Mouse (Mus musculus): ENCODE measurements around the gene Spp2. TPM values are rescaled to one million over a fixed set of nuclear protein-coding genes. Genes with fewer than 3 reads are reported as not detected.

Spp2 gene
- polyA plus RNA-seq, 1 experiment from 2014 or later: 0.56 TPM

GRCm38 (mm10) chr1:88431262-88431661 is 24.5 kb downstream of the Spp2 start:
- Histone ChIP-seq H3K9me3 (replicated peaks; ENCODE audit: control insufficient read depth, low read length) (no peaks in the 10 kb centered on the region), H3K4me3 (ENCODE audit: low read length) (no peak overlapping the region), H3K9ac (ENCODE audit: low read length) (no peak overlapping the region), H3K27ac (ENCODE audit: low read length) (no peak overlapping the region), H3K4me2 (ENCODE audit: low read depth, low read length) (no peak overlapping the region), H3K36me3 (ENCODE audit: control insufficient read depth, insufficient read depth) (no peaks in the 10 kb centered on the region), H3K27me3 (ENCODE audit: control insufficient read depth, insufficient read depth, low read length) (no peaks in the 10 kb centered on the region), H3K4me1 (ENCODE audit: control insufficient read depth, insufficient read depth, low read length) (no peaks in the 10 kb centered on the region)
- ATAC-seq (replicated peaks; ENCODE audit: extremely low read depth, insufficient read depth, low FRiP score): no peak
- 75% methylated on average over 4 of the region's 4 CpGs for WGBS

DNA sequence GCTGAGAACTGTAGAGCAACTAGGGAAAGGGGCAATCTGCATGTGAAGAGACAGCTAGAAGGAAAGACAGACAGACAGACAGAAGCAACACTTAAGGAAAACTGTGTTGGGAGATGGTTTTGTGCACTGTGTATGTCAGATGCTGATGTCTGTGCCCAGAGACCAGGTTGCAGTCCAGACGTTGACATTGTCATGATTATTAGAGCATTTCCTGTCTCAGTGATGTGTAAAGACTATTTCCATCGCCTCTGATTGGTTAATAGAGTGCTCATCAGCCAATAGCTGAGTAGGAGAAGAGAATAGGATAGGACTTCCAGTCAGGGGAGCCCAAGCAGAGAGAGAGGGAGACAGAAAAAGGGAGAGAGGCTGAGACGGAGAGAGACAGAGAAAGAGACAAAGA is 25.8 kb downstream of the Spp2 start:
- H3K36me3 ChIP-seq (ENCODE audit: control insufficient read depth, insufficient read depth): no peaks in the 10 kb centered on the region
- 53% methylated on average over 3 of the region's 3 CpGs for WGBS
- no peak for ATAC-seq (replicated peaks; ENCODE audit: extremely low read depth, insufficient read depth, low FRiP score)
- H3K4me2 ChIP-seq (ENCODE audit: low read depth, low read length): no peak overlapping the region
- H3K4me1 ChIP-seq (ENCODE audit: control insufficient read depth, insufficient read depth, low read length): no peaks in the 10 kb centered on the region
- no peak overlapping the region for H3K27ac ChIP-seq (ENCODE audit: low read length)
- H3K4me3 ChIP-seq (ENCODE audit: low read length): no peak overlapping the region
- H3K9ac ChIP-seq (ENCODE audit: low read length): no peak overlapping the region
- no peaks in the 10 kb centered on the region for H3K9me3 ChIP-seq (replicated peaks; ENCODE audit: control insufficient read depth, low read length)
- H3K27me3 ChIP-seq (ENCODE audit: control insufficient read depth, insufficient read depth, low read length): no peaks in the 10 kb centered on the region

GRCm38 (mm10) chr1:88433096-88433883 is 26.5 kb downstream of the Spp2 start:
- ATAC-seq (replicated peaks; ENCODE audit: extremely low read depth, insufficient read depth, low FRiP score): no peak
- no peak overlapping the region for H3K4me3 ChIP-seq (ENCODE audit: low read length)

DNA sequence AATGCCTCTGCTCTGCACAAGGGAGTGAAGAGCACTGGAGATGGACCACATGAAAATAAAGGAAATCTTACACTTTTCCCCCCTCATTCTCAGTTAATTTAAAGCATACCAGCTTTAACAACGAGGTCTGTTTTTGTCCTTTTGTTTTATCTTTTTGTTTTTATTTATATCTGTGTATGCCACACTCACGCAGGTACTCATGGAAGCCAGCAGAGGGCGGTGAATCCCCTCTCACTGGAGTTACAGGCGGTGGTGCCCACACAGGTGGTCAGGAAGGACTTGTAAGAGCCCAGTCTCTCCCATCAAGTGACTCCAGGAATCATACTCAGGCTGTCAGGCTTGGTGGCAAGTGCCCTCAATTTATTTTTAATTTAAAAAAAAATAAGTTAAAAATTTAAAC is 27.3 kb downstream of the Spp2 start:
- Histone ChIP-seq H3K9me3 (replicated peaks; ENCODE audit: control insufficient read depth, low read length) (no peaks in the 10 kb centered on the region), H3K9ac (ENCODE audit: low read length) (no peak overlapping the region), H3K27ac (ENCODE audit: low read length) (no peak overlapping the region), H3K27me3 (ENCODE audit: control insufficient read depth, insufficient read depth, low read length) (no peaks in the 10 kb centered on the region), H3K4me1 (ENCODE audit: control insufficient read depth, insufficient read depth, low read length) (no peaks in the 10 kb centered on the region), H3K4me3 (ENCODE audit: low read length) (no peak overlapping the region), H3K36me3 (ENCODE audit: control insufficient read depth, insufficient read depth) (no peaks in the 10 kb centered on the region), H3K4me2 (ENCODE audit: low read depth, low read length) (no peak overlapping the region)
- WGBS: 68% methylated on average over 4 of the region's 4 CpGs
- ATAC-seq (replicated peaks; ENCODE audit: extremely low read depth, insufficient read depth, low FRiP score): no peak

More at GRCm38 (mm10) chr1:88433096-88433883, 26.5 kb downstream of the Spp2 start:
- Histone ChIP-seq H3K4me1 (ENCODE audit: control insufficient read depth, insufficient read depth, low read length) (no peaks in the 10 kb centered on the region), H3K9ac (ENCODE audit: low read length) (no peak overlapping the region), H3K27me3 (ENCODE audit: control insufficient read depth, insufficient read depth, low read length) (no peaks in the 10 kb centered on the region), H3K27ac (ENCODE audit: low read length) (no peak overlapping the region), H3K4me2 (ENCODE audit: low read depth, low read length) (no peak overlapping the region), H3K36me3 (ENCODE audit: control insufficient read depth, insufficient read depth) (no peaks in the 10 kb centered on the region), H3K9me3 (replicated peaks; ENCODE audit: control insufficient read depth, low read length) (no peaks in the 10 kb centered on the region)
- 63% methylated on average over 6 of the region's 6 CpGs for WGBS

DNA sequence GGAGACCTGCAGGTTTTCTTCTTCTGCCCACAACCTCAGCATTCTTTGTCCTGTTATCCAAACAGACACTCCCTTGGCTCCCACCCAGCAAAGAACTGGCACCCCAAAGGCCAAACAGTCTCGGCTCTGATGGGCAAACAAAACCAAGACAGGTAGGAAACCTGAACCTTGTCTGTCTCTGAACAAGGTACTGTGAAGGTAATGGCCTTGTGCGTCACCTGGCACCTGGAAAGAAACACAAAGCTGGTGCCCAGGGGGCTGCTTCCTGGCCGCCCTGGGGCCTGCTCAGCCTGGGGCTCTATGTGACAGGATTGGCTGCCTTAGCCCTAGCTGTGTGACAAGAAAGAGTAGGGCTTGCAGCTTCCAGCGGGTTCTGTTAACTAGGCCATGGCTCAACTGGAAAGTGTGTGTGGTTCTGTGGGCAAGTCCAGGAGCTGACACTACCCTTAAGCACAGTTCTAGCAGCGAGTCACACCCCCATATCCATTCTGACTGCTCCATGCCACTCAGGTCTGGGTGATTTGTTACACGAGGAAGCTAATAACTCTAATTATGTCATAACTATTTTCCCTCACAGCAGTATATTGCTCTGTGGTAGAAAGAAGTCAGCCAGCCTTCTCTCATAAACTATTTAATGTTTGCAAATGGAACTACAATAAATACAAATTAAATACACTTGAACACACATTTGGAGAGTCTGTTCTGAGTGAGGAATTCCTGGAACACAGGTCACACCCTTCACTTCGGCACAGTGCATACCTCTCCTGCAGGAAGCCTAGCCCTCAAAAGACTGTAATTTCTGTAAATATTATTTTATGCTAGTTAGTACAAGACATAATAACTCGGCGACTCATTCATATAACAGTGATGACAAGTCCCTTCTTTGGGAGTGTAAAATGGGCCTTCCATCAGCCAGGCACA is 30.7 kb downstream of the Spp2 start:
- no peak overlapping the region for H3K4me3 ChIP-seq (ENCODE audit: low read length)
- ATAC-seq (replicated peaks; ENCODE audit: extremely low read depth, insufficient read depth, low FRiP score): no peak
- peak overlapping the region; percentile 53; the same call in 1 of the 2 replicates for H3K27ac ChIP-seq (ENCODE audit: low read length)
- no peaks in the 10 kb centered on the region for H3K4me1 ChIP-seq (ENCODE audit: control insufficient read depth, insufficient read depth, low read length)
- 66% methylated on average over 9 of the region's 9 CpGs for WGBS
- H3K36me3 ChIP-seq (ENCODE audit: control insufficient read depth, insufficient read depth): no peaks in the 10 kb centered on the region
- no peak overlapping the region for H3K9ac ChIP-seq (ENCODE audit: low read length)
- H3K4me2 ChIP-seq (ENCODE audit: low read depth, low read length): no peak overlapping the region
- no peaks in the 10 kb centered on the region for H3K27me3 ChIP-seq (ENCODE audit: control insufficient read depth, insufficient read depth, low read length)
- no peaks in the 10 kb centered on the region for H3K9me3 ChIP-seq (replicated peaks; ENCODE audit: control insufficient read depth, low read length)

- H3K4me2 ChIP-seq (ENCODE audit: low read depth, low read length): no peak overlapping the region
- H3K27ac ChIP-seq (ENCODE audit: low read length): no peak overlapping the region
These were observed 36.6 kb downstream of the Spp2 start for GRCm38 (mm10) chr1:88443383-88443782.

DNA sequence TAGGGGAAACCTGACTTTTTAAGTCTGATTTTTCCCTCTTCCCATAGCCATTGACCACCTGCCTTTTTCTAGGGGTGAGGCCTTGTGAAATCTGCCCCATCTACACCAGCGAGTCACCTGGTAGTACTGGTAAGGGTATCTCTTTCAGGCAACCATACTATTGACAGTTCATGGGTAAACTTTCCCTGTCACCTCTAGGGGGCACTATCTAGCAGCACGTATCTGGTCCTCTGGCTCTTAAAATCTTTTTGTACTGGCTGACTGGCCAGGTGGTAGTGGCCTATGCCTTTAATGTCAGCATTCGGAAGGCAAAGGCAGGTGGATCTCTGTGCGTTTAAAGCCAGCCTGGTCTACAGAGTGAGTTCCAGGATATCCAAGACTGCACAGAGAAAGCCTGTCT is 38.6 kb downstream of the Spp2 start:
- no peak overlapping the region for H3K9ac ChIP-seq (ENCODE audit: low read length)
- no peaks in the 10 kb centered on the region for H3K36me3 ChIP-seq (ENCODE audit: control insufficient read depth, insufficient read depth)
- H3K9me3 ChIP-seq (replicated peaks; ENCODE audit: control insufficient read depth, low read length): no peaks in the 10 kb centered on the region
- H3K27ac ChIP-seq (ENCODE audit: low read length): no peak overlapping the region
- ATAC-seq (replicated peaks; ENCODE audit: extremely low read depth, insufficient read depth, low FRiP score): no peak
- H3K4me3 ChIP-seq (ENCODE audit: low read length): no peak overlapping the region
- no peak overlapping the region for H3K4me2 ChIP-seq (ENCODE audit: low read depth, low read length)
- no peaks in the 10 kb centered on the region for H3K27me3 ChIP-seq (ENCODE audit: control insufficient read depth, insufficient read depth, low read length)
- no peaks in the 10 kb centered on the region for H3K4me1 ChIP-seq (ENCODE audit: control insufficient read depth, insufficient read depth, low read length)
- WGBS: 76% methylated on average over 4 of the region's 4 CpGs

More at GRCm38 (mm10) chr1:88443383-88443782, 36.6 kb downstream of the Spp2 start:
- H3K9me3 ChIP-seq (replicated peaks; ENCODE audit: control insufficient read depth, low read length): no peaks in the 10 kb centered on the region
- no peaks in the 10 kb centered on the region for H3K36me3 ChIP-seq (ENCODE audit: control insufficient read depth, insufficient read depth)
- H3K4me1 ChIP-seq (ENCODE audit: control insufficient read depth, insufficient read depth, low read length): no peaks in the 10 kb centered on the region
- no peak for ATAC-seq (replicated peaks; ENCODE audit: extremely low read depth, insufficient read depth, low FRiP score)
- H3K9ac ChIP-seq (ENCODE audit: low read length): no peak overlapping the region
- H3K27me3 ChIP-seq (ENCODE audit: control insufficient read depth, insufficient read depth, low read length): no peaks in the 10 kb centered on the region
- 70% methylated on average over 4 of the region's 4 CpGs for WGBS
- no peak overlapping the region for H3K4me3 ChIP-seq (ENCODE audit: low read length)

DNA sequence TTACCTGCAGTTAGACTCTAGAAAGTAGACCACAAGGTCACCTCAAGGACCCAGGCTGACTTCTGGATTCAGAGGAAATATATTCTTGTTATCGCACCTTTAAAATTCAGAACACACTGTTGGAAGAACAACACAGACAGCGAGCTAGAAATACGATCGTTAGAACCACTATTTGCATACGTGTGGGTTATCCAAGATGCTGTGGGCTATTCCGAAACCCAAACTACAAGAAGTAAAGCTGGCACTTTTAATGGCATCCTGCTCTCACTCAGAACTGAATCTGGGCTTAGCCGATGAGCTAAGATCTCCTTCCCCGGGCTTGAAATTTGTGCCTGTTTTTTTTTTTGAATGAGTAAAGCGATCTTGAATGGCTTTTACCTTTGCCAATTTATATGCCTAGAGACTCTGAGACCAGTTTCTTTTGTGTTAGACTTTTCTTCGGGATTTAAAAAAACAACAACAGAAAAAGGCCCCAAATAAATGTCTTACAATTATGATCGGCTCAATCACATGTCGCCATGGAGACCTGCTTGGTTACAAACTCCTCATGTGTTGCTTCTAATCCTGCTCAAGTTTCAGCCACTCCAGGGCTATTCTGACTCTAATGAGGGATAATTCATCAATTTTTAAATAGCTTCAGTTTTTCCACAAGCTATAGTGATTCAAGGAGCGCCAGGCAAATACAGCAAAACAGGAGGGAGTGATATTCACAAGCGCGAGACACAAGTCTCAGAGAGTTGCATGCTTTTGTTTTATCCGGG is 39.7 kb downstream of the Spp2 start:
- Histone ChIP-seq H3K27me3 (ENCODE audit: control insufficient read depth, insufficient read depth, low read length) (no peaks in the 10 kb centered on the region), H3K4me3 (ENCODE audit: low read length) (no peak overlapping the region), H3K27ac (ENCODE audit: low read length) (no peak overlapping the region), H3K4me2 (ENCODE audit: low read depth, low read length) (no peak overlapping the region), H3K36me3 (ENCODE audit: control insufficient read depth, insufficient read depth) (no peaks in the 10 kb centered on the region), H3K4me1 (ENCODE audit: control insufficient read depth, insufficient read depth, low read length) (no peaks in the 10 kb centered on the region), H3K9me3 (replicated peaks; ENCODE audit: control insufficient read depth, low read length) (no peaks in the 10 kb centered on the region), H3K9ac (ENCODE audit: low read length) (no peak overlapping the region)
- WGBS: 84% methylated on average over 16 of the region's 16 CpGs
- ATAC-seq (replicated peaks; ENCODE audit: extremely low read depth, insufficient read depth, low FRiP score): no peak

Data from heart, embryonic 16.5 days (tissue).